Mouse (Mus musculus) liver, adult 2 months (tissue): ENCODE measurements at regions not wholly inside any gene's neighbourhood (a gene's known extent, or its start where the extent isn't known, plus 50 kb on each side); places are given as distances from the start of the nearest gene placed in this dataset.

ENCODE experiments used
- CTCF ChIP-seq: fragments of 200-500 bp; IDR thresholded peaks from 2 replicates; pipeline ENCODE4 v1.5.1; 2011; ENCODE audit warnings: low read depth, low read length, control low read depth
- POLR2A ChIP-seq: fragments of 200-500 bp; IDR thresholded peaks from 2 replicates; pipeline ENCODE4 v1.6.1; 2011; ENCODE audit warnings: low read length, control low read depth; ENCODE audit not compliant: insufficient read depth; ENCODE audit errors: extremely low read depth

DNA sequence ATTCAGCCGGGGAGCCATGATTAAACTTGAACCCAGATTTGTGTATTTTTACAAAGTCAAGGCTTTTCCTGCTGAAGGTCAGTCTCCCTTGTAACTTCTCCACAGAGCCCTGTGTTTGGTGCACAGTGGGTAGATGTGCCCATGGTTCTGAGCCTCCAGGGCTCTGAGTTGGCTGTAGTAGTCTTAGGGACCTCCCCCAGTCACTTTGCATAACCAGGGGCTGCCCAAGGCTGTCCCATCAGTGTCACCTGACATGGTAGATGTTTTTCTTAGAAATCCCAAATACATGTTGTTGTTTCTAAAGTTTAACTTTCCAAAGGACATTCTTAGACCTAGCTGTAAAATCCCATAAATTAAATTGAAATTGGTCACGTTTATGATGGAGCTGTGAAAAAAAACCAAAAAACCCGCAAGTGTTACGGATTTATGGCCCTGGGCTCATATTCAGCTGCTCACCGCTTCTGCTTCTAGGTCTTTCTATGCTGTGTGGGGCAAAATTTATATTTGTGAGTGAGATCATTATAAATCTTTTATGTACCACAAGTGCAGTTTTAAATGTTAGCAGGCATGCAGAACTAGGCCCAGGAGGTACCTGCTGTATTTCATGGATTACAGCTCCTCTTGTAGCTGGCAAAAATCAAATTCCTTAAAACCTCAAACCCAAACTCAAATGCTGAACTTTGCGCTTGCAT is 339.4 kb upstream of the Id2 start:
- TF ChIP-seq CTCF: no peak
- no peak for TF ChIP-seq POLR2A
